Mouse (Mus musculus) stomach, postnatal 0 days (tissue): ENCODE measurements at regions not wholly inside any gene's neighbourhood (a gene's known extent, or its start where the extent isn't known, plus 50 kb on each side); places are given as distances from the start of the nearest gene placed in this dataset.

ENCODE experiments used
- CTCF ChIP-seq: IDR thresholded peaks from 2 replicates; pipeline ENCODE4 v1.5.1; 2016; ENCODE audit warnings: antibody characterized with exemption, low read depth, mild to moderate bottlenecking, moderate library complexity
- EP300 ChIP-seq: optimal IDR thresholded peaks from 2 replicates; pipeline ENCODE3; 2016; ENCODE audit warnings: antibody characterized with exemption

- TF ChIP-seq CTCF (no peak), EP300 (no peak)
Observed at GRCm38 (mm10) chr7:67445203-67446041, 72.8 kb upstream of the Mef2a start.
